Mouse (Mus musculus) kidney, postnatal 14 days (tissue): Measurements from ENCODE around the gene Chrnb1.
A peak's percentile ranks its signal among the peaks of the same experiment; 100 is the strongest.

Experiments
- DNase-seq: peaks from one replicate; pipeline ENCODE4 v3.0.0; 2022; ENCODE audit warnings: mixed read lengths

Chrnb1 gene

GRCm38 (mm10) chr11:69803786-69804651 lies 8.3 kb upstream of the Chrnb1 start:
- peak; percentile 88 for DNase-seq

GRCm38 (mm10) chr11:69803328-69803727 lies 7.6 kb upstream of the Chrnb1 start:
- DNase-seq, result no peak

GRCm38 (mm10) chr11:69802648-69803105 lies 6.9 kb upstream of the Chrnb1 start:
- DNase-seq, result peak; percentile 90

- peak; percentile 24 for DNase-seq
Observed at GRCm38 (mm10) chr11:69801379-69801977, 5.7 kb upstream of the Chrnb1 start, which contains the start of gene Fgf11. TSS of gene Fgf11 (minus strand) at chr11:69801857.

GRCm38 (mm10) chr11:69800392-69801197 lies 4.9 kb upstream of the Chrnb1 start:
- peak; percentile 79 for DNase-seq

GRCm38 (mm10) chr11:69800138-69800391 lies 4.3 kb upstream of the Chrnb1 start:
- peak; percentile 32 for DNase-seq

- no peak for DNase-seq
Observed at GRCm38 (mm10) chr11:69799394-69800137, 3.8 kb upstream of the Chrnb1 start.

GRCm38 (mm10) chr11:69797924-69798323 lies 2.2 kb upstream of the Chrnb1 start:
- no peak for DNase-seq

- no peak for DNase-seq
Observed at GRCm38 (mm10) chr11:69795983-69796435, 266 bp upstream of the Chrnb1 start.

- DNase-seq, result no peak
Observed at GRCm38 (mm10) chr11:69793429-69793828, 2.3 kb downstream of the Chrnb1 start.

- no peak for DNase-seq
Observed at GRCm38 (mm10) chr11:69791420-69791819, 4.3 kb downstream of the Chrnb1 start.

- no peak for DNase-seq
Observed at GRCm38 (mm10) chr11:69789431-69789830, 6.3 kb downstream of the Chrnb1 start.

- DNase-seq, result no peak
Observed at GRCm38 (mm10) chr11:69787306-69787705, 8.4 kb downstream of the Chrnb1 start.

GRCm38 (mm10) chr11:69784793-69785272 lies 10.9 kb downstream of the Chrnb1 start:
- peak; percentile 58 for DNase-seq

- DNase-seq, result no peak
Observed at GRCm38 (mm10) chr11:69781828-69782227, 13.9 kb downstream of the Chrnb1 start.

GRCm38 (mm10) chr11:69778985-69779384 lies 16.8 kb downstream of the Chrnb1 start:
- DNase-seq, result no peak

- DNase-seq, result peak; percentile 47
Observed at GRCm38 (mm10) chr11:69778258-69778982, 17.3 kb downstream of the Chrnb1 start.

- DNase-seq, result no peak
Observed at GRCm38 (mm10) chr11:69777504-69778257, 18.1 kb downstream of the Chrnb1 start.

GRCm38 (mm10) chr11:69776488-69776887 lies 19.3 kb downstream of the Chrnb1 start:
- DNase-seq, result no peak

- DNase-seq, result no peak
Observed at GRCm38 (mm10) chr11:69775716-69776115, 20.0 kb downstream of the Chrnb1 start.

GRCm38 (mm10) chr11:69774961-69775360 lies 20.8 kb downstream of the Chrnb1 start:
- no peak for DNase-seq
